Mouse (Mus musculus) heart, embryonic 11.5 days (tissue): ENCODE measurements around the gene Leo1. TPM values are rescaled to one million over a fixed set of nuclear protein-coding genes. Genes with fewer than 3 reads are reported as not detected.

ENCODE experiments used
- ATAC-seq: fragments of 200-750 bp; cut with Nextera tagmentation; replicated peaks from 2 replicates; pipeline ENCODE4 v1.8.0; 2017; ENCODE audit warnings: moderate library complexity; ENCODE audit not compliant: insufficient number of reproducible peaks, low FRiP score, low TSS enrichment
- H3K27ac ChIP-seq: fragments of 300-500 bp; sonication (generic); 2 replicates; pipeline ENCODE4 v1.5.1; 2014; ENCODE audit warnings: mild to moderate bottlenecking, low read depth, low read length
- H3K27me3 ChIP-seq: fragments of 300-500 bp; sonication (generic); 2 replicates; pipeline ENCODE4 v1.6.1; 2014; ENCODE audit warnings: mild to moderate bottlenecking, low read length, mixed read lengths; ENCODE audit not compliant: control insufficient read depth, insufficient read depth
- H3K36me3 ChIP-seq: fragments of 300-500 bp; sonication (generic); 2 replicates; pipeline ENCODE4 v1.6.1; 2014; ENCODE audit warnings: mild to moderate bottlenecking, low read length, moderate library complexity, mixed read lengths; ENCODE audit not compliant: control insufficient read depth, insufficient read depth
- H3K4me1 ChIP-seq: fragments of 300-500 bp; sonication (generic); 2 replicates; pipeline ENCODE4 v1.6.1; 2014; ENCODE audit warnings: low read length; ENCODE audit not compliant: control insufficient read depth, insufficient read depth
- H3K4me2 ChIP-seq: fragments of 300-500 bp; sonication (generic); 2 replicates; pipeline ENCODE4 v1.6.1; 2014; ENCODE audit warnings: mild to moderate bottlenecking, moderate library complexity
- H3K4me3 ChIP-seq: fragments of 300-500 bp; sonication (generic); 2 replicates; pipeline ENCODE4 v1.5.1; 2014; ENCODE audit warnings: low read depth, low read length
- H3K9ac ChIP-seq: fragments of 300-500 bp; sonication (generic); 2 replicates; pipeline ENCODE4 v1.6.1; 2014; ENCODE audit warnings: mild to moderate bottlenecking, low read depth, low read length, moderate library complexity
- H3K9me3 ChIP-seq: fragments of 300-500 bp; sonication (generic); replicated peaks from 2 replicates; pipeline ENCODE4 v1.6.1; 2016; ENCODE audit warnings: low read length; ENCODE audit not compliant: control insufficient read depth
- WGBS: fragments of 180-500 bp; shearing (Covaris S2); extraction: QIAGEN DNeasy Blood & Tissue Kit; methylation state at CpG from one replicate; pipeline ENCODE4 v1.1.7; 2014; ENCODE audit not compliant: insufficient replicate concordance; 5-methylcytosine and 5-hydroxymethylcytosine counted together
- polyA plus RNA-seq: library from polyadenylated mRNA; unstranded; fragments of >200 nt; fragmentation: Nextera tagmentation; extraction: Ambion mirVana; gene quantifications from 2 replicates; pipeline ENCODE4 v1.2.1, GENCODE M21; 2014

Leo1 gene
- 33.5 and 36.0 TPM in 2 replicates for polyA plus RNA-seq

DNA sequence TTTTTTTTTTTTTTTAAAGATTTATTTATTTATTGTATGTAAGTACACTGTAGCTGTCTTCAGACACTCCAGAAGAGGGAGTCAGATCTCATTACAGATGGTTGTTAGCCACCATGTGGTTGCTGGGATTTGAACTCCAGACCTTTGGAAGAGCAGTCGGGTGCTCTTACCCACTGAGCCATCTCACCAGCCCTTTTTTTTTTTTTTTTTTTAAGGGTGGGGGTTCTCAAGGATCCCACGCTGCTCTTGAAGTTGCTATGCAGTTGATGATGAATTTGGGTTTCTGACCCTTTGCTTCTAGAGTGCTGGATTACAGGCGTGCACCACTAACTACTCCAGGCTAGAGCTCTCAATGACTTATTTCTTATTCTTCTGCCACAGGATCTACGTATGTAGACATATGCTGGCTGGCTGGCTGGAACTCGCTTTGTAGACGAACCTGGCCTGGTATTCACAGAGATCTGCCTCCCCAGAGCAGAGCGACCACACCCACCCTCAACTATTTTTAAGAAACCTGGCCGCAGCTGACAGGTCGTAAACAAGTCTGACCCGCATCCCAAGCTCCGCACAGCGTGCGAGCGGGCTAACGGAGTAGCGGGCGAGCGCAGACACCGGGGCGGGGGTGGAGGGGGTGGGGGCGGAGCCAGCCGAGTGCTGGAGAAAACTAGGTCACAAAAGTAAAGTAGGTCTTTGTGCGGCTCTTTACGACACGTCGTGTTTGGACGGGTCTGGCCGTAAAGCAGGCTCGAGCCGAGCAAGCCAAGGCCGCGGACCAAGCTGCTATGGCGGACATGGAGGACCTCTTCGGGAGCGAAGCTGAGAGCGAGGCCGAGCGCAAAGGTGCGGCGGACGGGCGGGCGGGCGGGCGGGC, at the start of gene Leo1:
TSS of gene Leo1 (plus strand) at position 729 of the 871 bp plus-strand sequence.
- Histone ChIP-seq H3K4me1 (peaks cover 4% of the 10 kb centered on the region), H3K4me2 (peak within 1 kb of the TSS; percentile 78), H3K4me3 (peak within 1 kb of the TSS; percentile 83), H3K27ac (peak within 1 kb of the TSS; percentile 81), H3K9ac (peak within 1 kb of the TSS; percentile 91), H3K9me3 (no peaks in the 10 kb centered on the region), H3K27me3 (no peaks in the 10 kb centered on the region), H3K36me3 (no peaks in the 10 kb centered on the region)
- 1% methylated on average over 45 of the region's 45 CpGs for WGBS
- ATAC-seq = peak; percentile 87

DNA sequence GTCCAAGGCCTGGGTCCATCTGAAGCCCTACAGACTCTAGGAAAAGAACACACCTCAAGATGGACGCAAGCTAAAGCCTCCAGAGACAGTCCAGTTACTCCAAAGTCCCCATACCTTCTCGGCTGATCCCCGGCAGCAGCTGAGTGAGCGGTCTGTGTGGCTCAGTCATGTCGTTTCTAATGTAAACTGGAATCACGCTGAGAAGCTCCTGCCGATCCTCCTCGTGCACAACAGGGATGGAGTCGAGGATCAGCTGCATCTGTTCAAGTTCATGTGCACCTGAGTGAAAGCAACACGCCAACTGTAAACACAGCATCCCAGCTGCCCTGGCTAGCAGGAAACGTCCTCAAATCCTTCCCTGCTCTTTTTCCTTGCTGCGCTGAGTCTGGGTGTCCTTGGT, 48.1 kb upstream of the Leo1 start:
- peaks cover 32% of the 10 kb centered on the region for H3K36me3 ChIP-seq
- WGBS = 83% methylated on average over 12 of the region's 12 CpGs

DNA sequence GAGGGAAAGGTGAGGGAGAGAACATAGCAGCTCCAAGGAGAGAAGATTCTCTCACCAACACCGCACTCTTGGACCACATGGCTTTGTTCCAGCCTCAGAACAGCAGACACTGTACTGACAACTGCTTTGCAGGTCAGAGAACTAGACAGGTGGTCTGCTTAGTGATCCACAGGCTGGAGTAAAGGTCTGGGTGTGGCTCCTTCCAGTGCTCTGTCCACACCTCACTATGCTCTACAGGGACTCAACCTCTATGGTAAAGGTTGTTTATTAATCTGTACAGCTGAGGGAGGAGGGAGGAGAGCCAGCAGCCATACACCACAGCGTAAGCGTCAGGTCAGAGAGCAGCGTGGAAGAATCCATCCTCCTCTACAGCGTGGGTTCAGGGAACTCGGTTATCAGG, 45.4 kb upstream of the Leo1 start:
- Histone ChIP-seq H3K4me3 (no peak overlapping the region), H3K4me1 (peaks cover 6% of the 10 kb centered on the region), H3K27me3 (no peaks in the 10 kb centered on the region), H3K4me2 (no peak overlapping the region), H3K9ac (no peak overlapping the region), H3K36me3 (peaks cover 21% of the 10 kb centered on the region), H3K27ac (no peak overlapping the region), H3K9me3 (no peaks in the 10 kb centered on the region)
- WGBS = 78% methylated on average over 6 of the region's 6 CpGs
- ATAC-seq = no peak

More for the DNA sequence above, 48.1 kb upstream of the Leo1 start:
- ATAC-seq = no peak
- Histone ChIP-seq H3K9me3 (no peaks in the 10 kb centered on the region), H3K27ac (no peak overlapping the region), H3K27me3 (no peaks in the 10 kb centered on the region), H3K4me3 (no peak overlapping the region), H3K9ac (no peak overlapping the region), H3K4me1 (no peaks in the 10 kb centered on the region), H3K4me2 (no peak overlapping the region)

DNA sequence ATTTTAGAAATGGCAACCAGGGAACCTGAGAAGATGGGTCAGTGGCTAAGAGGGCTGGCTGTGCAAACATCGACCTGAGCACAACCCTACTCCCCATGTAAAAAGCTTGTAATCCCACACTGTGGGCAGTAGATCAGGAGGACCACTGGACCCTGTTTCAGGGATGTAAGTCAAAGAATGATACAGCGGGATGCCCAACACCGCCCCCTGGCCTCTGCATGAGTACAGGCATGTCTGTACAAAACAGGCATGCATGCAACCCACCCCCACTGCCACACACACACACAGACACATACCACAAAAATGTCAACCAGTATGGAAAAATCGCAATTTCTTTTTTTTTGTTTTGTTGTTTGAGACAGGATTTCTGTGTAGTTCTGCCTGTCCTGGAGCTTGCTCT, 42.3 kb upstream of the Leo1 start:
- no peak for ATAC-seq
- Histone ChIP-seq H3K9ac (no peak overlapping the region), H3K4me2 (no peak overlapping the region), H3K9me3 (no peaks in the 10 kb centered on the region), H3K4me1 (peaks cover 32% of the 10 kb centered on the region), H3K27ac (no peak overlapping the region), H3K4me3 (no peak overlapping the region), H3K27me3 (no peaks in the 10 kb centered on the region), H3K36me3 (peaks cover 17% of the 10 kb centered on the region)
- WGBS = 88% methylated on average over 4 of the region's 4 CpGs

DNA sequence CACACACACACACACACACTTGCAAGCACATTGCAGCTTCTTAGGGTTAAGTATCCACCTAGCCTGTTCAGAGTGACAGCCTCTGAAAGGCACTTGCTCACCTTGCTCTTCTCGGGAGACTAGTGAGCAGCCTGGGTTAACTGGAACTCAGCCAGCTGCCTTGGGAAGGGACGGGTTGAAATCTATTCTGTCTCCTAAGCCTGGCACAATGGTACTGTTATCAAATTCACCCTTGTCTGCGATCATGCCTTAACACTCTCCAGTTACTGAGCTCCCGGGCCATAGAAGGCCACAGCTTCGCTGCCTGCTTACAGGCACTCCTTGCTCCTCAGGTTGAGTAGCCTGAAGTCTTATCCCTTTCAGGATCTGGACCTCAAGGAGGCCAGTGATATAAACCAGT, 40.7 kb upstream of the Leo1 start:
- no peak for ATAC-seq
- peaks cover 9% of the 10 kb centered on the region; the same call in 1 of the 2 replicates for H3K36me3 ChIP-seq
- H3K9me3 ChIP-seq = no peaks in the 10 kb centered on the region
- H3K9ac ChIP-seq = 0 out of 2 replicates have a peak overlapping the region, but pooled peaks have one; percentile 5
- H3K27ac ChIP-seq = no peak overlapping the region
- H3K27me3 ChIP-seq = no peaks in the 10 kb centered on the region
- peaks cover 39% of the 10 kb centered on the region for H3K4me1 ChIP-seq
- WGBS = 49% methylated on average over 5 of the region's 5 CpGs
- H3K4me2 ChIP-seq = no peak overlapping the region
- no peak overlapping the region for H3K4me3 ChIP-seq

DNA sequence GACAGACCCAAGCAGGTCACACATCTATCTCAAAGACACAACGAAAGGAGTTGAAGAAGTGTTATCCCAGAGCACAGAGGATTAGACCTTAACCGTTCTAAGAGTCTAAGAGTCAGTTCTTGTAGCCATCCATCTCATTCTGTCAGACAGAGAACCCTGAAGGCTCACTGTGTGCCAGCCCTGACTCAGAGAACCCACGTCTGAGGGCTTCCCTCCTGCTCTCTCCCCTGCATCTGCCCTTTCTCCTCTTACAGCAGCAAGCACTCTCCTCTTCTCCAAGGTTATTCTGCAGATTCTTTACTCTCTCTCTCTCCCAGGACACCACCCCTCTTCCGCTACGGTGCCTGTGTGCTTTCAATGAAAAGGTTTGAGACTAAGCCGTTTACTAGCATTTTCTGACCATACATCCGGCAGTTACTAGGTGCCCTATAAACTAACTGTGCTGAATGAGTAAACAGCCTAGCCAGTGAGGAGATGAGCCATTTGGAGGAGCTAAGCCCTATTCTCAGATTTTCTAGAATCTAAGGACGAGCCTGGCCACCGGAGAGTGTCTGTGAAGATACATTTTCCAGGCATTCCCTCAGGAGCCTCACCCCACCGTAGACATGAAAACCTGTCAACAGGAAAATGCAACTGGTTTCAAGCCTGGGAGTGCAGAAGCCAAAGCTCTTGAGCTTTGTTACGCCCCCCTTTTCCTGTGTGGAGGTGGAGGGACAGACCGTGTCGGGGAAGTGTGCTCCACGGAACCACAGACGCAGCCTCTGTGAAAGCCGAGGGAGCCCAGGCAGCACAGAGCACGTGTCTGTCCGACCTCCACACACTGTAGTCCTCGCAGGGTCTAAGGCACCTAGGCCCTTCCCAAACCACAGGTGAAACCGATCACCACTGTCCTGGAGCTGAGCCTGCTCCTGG, 39.5 kb upstream of the Leo1 start:
- H3K27ac ChIP-seq = peak overlapping the region; percentile 16; the same call in 1 of the 2 replicates
- no peaks in the 10 kb centered on the region for H3K9me3 ChIP-seq
- no peak overlapping the region for H3K4me3 ChIP-seq
- H3K4me2 ChIP-seq = peak overlapping the region; percentile 25
- 54% methylated on average over 20 of the region's 20 CpGs for WGBS
- ATAC-seq = no peak; the same call in 1 of the 2 replicates
- H3K27me3 ChIP-seq = no peaks in the 10 kb centered on the region
- 0 out of 2 replicates have a peak, but pooled peaks cover 2% of the 10 kb centered on the region for H3K36me3 ChIP-seq
- peaks cover 46% of the 10 kb centered on the region for H3K4me1 ChIP-seq
- no peak overlapping the region for H3K9ac ChIP-seq

DNA sequence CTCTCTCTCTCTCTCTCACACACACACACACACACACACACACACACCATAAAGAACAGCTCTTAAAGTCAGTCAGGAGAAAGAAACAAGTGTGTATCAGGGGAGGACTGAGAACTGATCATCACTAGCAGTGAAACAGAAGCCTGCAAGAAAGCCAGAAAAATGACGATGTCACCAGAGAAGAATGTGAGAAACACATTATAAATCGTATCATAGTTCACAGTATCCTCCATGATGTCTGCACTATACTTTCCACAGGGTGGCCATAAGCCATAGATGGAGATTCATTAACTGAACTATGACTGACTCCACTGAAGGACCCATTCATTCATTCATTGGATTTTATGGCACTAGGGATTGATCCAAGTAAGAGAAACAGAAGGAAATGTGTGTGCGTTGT, 37.8 kb upstream of the Leo1 start:
- no peaks in the 10 kb centered on the region for H3K36me3 ChIP-seq
- ATAC-seq = no peak
- H3K9me3 ChIP-seq = no peaks in the 10 kb centered on the region
- no peak overlapping the region for H3K9ac ChIP-seq
- H3K4me1 ChIP-seq = peaks cover 48% of the 10 kb centered on the region
- WGBS = 68% methylated on average over 3 of the region's 3 CpGs
- no peak overlapping the region for H3K4me2 ChIP-seq
- no peak overlapping the region for H3K4me3 ChIP-seq
- no peaks in the 10 kb centered on the region for H3K27me3 ChIP-seq
- H3K27ac ChIP-seq = no peak overlapping the region

DNA sequence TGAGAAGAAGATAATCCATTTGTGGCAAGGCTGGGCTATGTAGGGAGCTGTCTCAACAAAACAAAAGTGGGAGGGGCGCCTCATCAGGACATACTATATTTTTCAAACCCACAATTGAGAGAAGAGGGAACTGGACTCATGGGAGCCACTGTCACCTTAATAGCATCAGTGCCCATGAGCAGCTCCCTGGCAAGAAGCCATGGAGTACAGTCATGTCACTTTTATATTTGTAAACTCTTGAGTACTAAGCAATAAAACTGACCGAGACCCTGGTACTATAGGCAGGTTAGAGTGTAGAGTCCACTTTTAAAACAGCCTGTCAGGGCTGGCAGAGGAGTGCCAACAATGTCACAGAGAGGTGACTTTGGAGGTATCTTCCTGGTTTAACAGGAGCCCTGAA, 35.2 kb upstream of the Leo1 start:
- peaks cover 44% of the 10 kb centered on the region for H3K4me1 ChIP-seq
- no peak overlapping the region for H3K27ac ChIP-seq
- WGBS = 88% methylated on average over 2 of the region's 2 CpGs
- H3K36me3 ChIP-seq = no peaks in the 10 kb centered on the region
- no peak for ATAC-seq
- no peaks in the 10 kb centered on the region for H3K27me3 ChIP-seq
- H3K9me3 ChIP-seq = no peaks in the 10 kb centered on the region
- no peak overlapping the region for H3K4me3 ChIP-seq
- H3K4me2 ChIP-seq = no peak overlapping the region
- H3K9ac ChIP-seq = no peak overlapping the region
